Comparison of ENCODE assay signal across 8 mouse cellular contexts in genomic region chr6:47788821-47789220, GRCm38 (mm10). TPM values are rescaled to one million over a fixed set of nuclear protein-coding genes. Genes with fewer than 3 reads are reported as not detected.
DNase-seq lines count a peak whose midpoint lies in the region; ATAC-seq and TF ChIP-seq lines count a peak whose summit lies in the region.

No protein-coding gene starts in this region.

- peak overlapping the region; percentile 78 for H3K9ac ChIP-seq in heart, postnatal 0 days (replicated peaks; ENCODE audit: low read depth, low read length)
- peak overlapping the region; percentile 68 for H3K9ac ChIP-seq in midbrain, embryonic 12.5 days (replicated peaks)

- no peak for TF ChIP-seq CTCF in left cerebral cortex, adult 2 months (IDR thresholded peaks at IDR 0.05)
- TF ChIP-seq CTCF in heart, postnatal 0 days (IDR thresholded peaks at IDR 0.05; ENCODE audit: low read depth): no peak

- 0 out of 2 replicates have a peak, but pooled peaks have one; percentile 3 for ATAC-seq in heart, postnatal 0 days (ENCODE audit: insufficient read depth, low read depth)
- no peak for ATAC-seq in midbrain, embryonic 12.5 days (ENCODE audit: low FRiP score, low read depth)
- ATAC-seq in cerebellum, adult (ENCODE audit: insufficient number of reproducible peaks, low FRiP score, low TSS enrichment): no peak

- peak overlapping the region; percentile 78 for H3K27ac ChIP-seq in left cerebral cortex, adult 2 months
- peak overlapping the region; percentile 96 for H3K27ac ChIP-seq in heart, postnatal 0 days (ENCODE audit: low read depth)
- peak overlapping the region; percentile 96 for H3K27ac ChIP-seq in midbrain, embryonic 12.5 days (replicated peaks)

- WGBS in heart, postnatal 0 days: 24% methylated on average over 3 of the region's 3 CpGs
- 44% methylated on average over 3 of the region's 3 CpGs for WGBS in midbrain, embryonic 12.5 days

- intact Hi-C loops in left cerebral cortex, adult 2 months (cut with DNase I): no loop called here

- H3K9me3 ChIP-seq in heart, postnatal 0 days (replicated peaks; ENCODE audit: control insufficient read depth, low read length): no peaks in the 10 kb centered on the region
- no peaks in the 10 kb centered on the region for H3K9me3 ChIP-seq in midbrain, embryonic 12.5 days

- DNase-seq in left cerebral cortex, adult 2 months (ENCODE audit: extremely low spot score in 1 of 2, low spot score in 2 of 2): no peak
- no peak for DNase-seq in left cerebral cortex, adult 8-10 months (ENCODE audit: low spot score in 2 of 2)
- DNase-seq in adipocyte (ENCODE audit: low spot score): peak; percentile 63
- no peak for DNase-seq in heart, postnatal 0 days (ENCODE audit: low spot score)
- DNase-seq in ovary, postnatal 10 days (ENCODE audit: low spot score): no peak
- DNase-seq in frontal cortex, adult 2 months (ENCODE audit: extremely low spot score in 1 of 2, low spot score in 1 of 2): no peak

- H3K4me2 ChIP-seq in heart, postnatal 0 days (ENCODE audit: low read depth, low read length): peak overlapping the region; percentile 69
- peak overlapping the region; percentile 60 for H3K4me2 ChIP-seq in midbrain, embryonic 12.5 days (replicated peaks)

- no peaks in the 10 kb centered on the region for H3K36me3 ChIP-seq in heart, postnatal 0 days (replicated peaks; ENCODE audit: control insufficient read depth, insufficient read depth, low read length)
- no peaks in the 10 kb centered on the region for H3K36me3 ChIP-seq in midbrain, embryonic 12.5 days

- no peak for TF ChIP-seq EP300 in heart, postnatal 0 days (IDR thresholded peaks at IDR 0.05; ENCODE audit: low read depth)

- H3K27me3 ChIP-seq in heart, postnatal 0 days (ENCODE audit: control insufficient read depth, insufficient read depth, low read length): no peaks in the 10 kb centered on the region
- no peaks in the 10 kb centered on the region for H3K27me3 ChIP-seq in midbrain, embryonic 12.5 days

- peak overlapping the region; percentile 66 for H3K4me3 ChIP-seq in left cerebral cortex, adult 2 months
- H3K4me3 ChIP-seq in heart, postnatal 0 days (ENCODE audit: low read depth, low read length): peak overlapping the region; percentile 62
- peak overlapping the region; percentile 49 for H3K4me3 ChIP-seq in midbrain, embryonic 12.5 days

- peaks cover 6% of the 10 kb centered on the region for H3K4me1 ChIP-seq in heart, postnatal 0 days (ENCODE audit: control insufficient read depth, insufficient read depth)
- H3K4me1 ChIP-seq in midbrain, embryonic 12.5 days: peaks cover 8% of the 10 kb centered on the region

RNA-seq across cellular contexts. Expression of gene Pdia4, which starts 24.4 kb away (rescaled TPM):
- 10 to 100 TPM; 54.7 to 58.1 TPM for total RNA-seq in left cerebral cortex, adult 2 months (2021)
- 10 to 100 TPM; 42.0 to 49.3 (median 47.7) TPM for total RNA-seq in left cerebral cortex, adult 8-10 months (2022)
- 36.0 and 45.1 TPM in 2 replicates for total RNA-seq in heart, postnatal 0 days (2014; rRNA removed; ENCODE audit: low replicate concordance)
- 51.4 and 66.0 TPM in 2 replicates for polyA plus RNA-seq in heart, postnatal 0 days (2015; fragmentation: Nextera tagmentation; extraction: Ambion mirVana)
- 204 and 215 TPM in 2 replicates for polyA plus RNA-seq in midbrain, embryonic 12.5 days (2016; fragmentation: Nextera tagmentation; extraction: Ambion mirVana)
- polyA plus RNA-seq in frontal cortex, adult 2 months (2012; rRNA removed): 35.4 and 36.8 TPM in 2 replicates

RNA-seq across cellular contexts. Expression of gene Zfp786, which starts 41.8 kb away (rescaled TPM):
- 1 to 10 TPM; 5.4 to 6.1 TPM for total RNA-seq in left cerebral cortex, adult 2 months (2021)
- total RNA-seq in left cerebral cortex, adult 8-10 months (2022): 1 to 10 TPM; 5.5 to 7.1 (median 6.1) TPM
- total RNA-seq in heart, postnatal 0 days (2014; rRNA removed; ENCODE audit: low replicate concordance): 0.69 TPM in 1 of 2 replicates, not detected in the other
- polyA plus RNA-seq in heart, postnatal 0 days (2015; fragmentation: Nextera tagmentation; extraction: Ambion mirVana): 0.70 and 0.85 TPM in 2 replicates
- polyA plus RNA-seq in midbrain, embryonic 12.5 days (2016; fragmentation: Nextera tagmentation; extraction: Ambion mirVana): 13.1 and 14.1 TPM in 2 replicates
- polyA plus RNA-seq in frontal cortex, adult 2 months (2012; rRNA removed): 2.4 TPM in 2 replicates

RNA-seq across cellular contexts. Expression of gene Zfp398, which starts 46.6 kb away (rescaled TPM):
- 10 to 100 TPM; 22.1 to 24.0 TPM for total RNA-seq in left cerebral cortex, adult 2 months (2021)
- 10 to 100 TPM; 19.2 to 24.5 (median 20.1) TPM for total RNA-seq in left cerebral cortex, adult 8-10 months (2022)
- total RNA-seq in heart, postnatal 0 days (2014; rRNA removed; ENCODE audit: low replicate concordance): 6.7 and 9.1 TPM in 2 replicates
- polyA plus RNA-seq in heart, postnatal 0 days (2015; fragmentation: Nextera tagmentation; extraction: Ambion mirVana): 2.9 and 3.0 TPM in 2 replicates
- polyA plus RNA-seq in midbrain, embryonic 12.5 days (2016; fragmentation: Nextera tagmentation; extraction: Ambion mirVana): 13.7 and 14.1 TPM in 2 replicates
- 14.3 and 15.4 TPM in 2 replicates for polyA plus RNA-seq in frontal cortex, adult 2 months (2012; rRNA removed)
